Mouse (Mus musculus) granulocyte monocyte progenitor cell, adult 5-6 weeks (primary cell): ENCODE data around the gene Tbx10. TPM values are rescaled to one million over a fixed set of nuclear protein-coding genes. Genes with fewer than 3 reads are reported as not detected.
"Not testable (repeated sequence)": the region's sequence is repeated elsewhere in the genome, so short reads cannot be mapped to it uniquely, and the experiment has no call there.

Experiments
- ATAC-seq: replicated peaks from 2 replicates; pipeline ENCODE4 v1.8.0; 2016; ENCODE audit warnings: mild to moderate bottlenecking, moderate TSS enrichment, inconsistent platforms; ENCODE audit not compliant: poor library complexity, severe bottlenecking
- total RNA-seq, 2 experiments: library from RNA; stranded (forward) in 1 of 2; stranded (reverse) in 1 of 2; fragments of 200-712, 200-1000 nt in 1 of 2; fragments of >200 nt in 1 of 2; fragmentation: Nextera tagmentation in 1 of 2; gene quantifications; 2 replicates each; pipeline ENCODE4 v1.2.3; 2014 to 2017

Gene Tbx10
- total RNA-seq, 2 experiments from 2014 or later, result not detected

- no peak for ATAC-seq
These were observed 20.3 kb upstream of the Tbx10 start, which contains the start of gene Aldh3b2 for GRCm38 (mm10) chr19:3972229-3972628. Aldh3b2 (plus strand) TSS chr19:3972328.

- ATAC-seq, result not testable (repeated sequence)
These were observed 17.9 kb upstream of the Tbx10 start for GRCm38 (mm10) chr19:3974608-3975007.

GRCm38 (mm10) chr19:3975866-3976265 is 16.7 kb upstream of the Tbx10 start:
- no peak for ATAC-seq

- ATAC-seq, result peak; percentile 59
These were observed 12.2 kb upstream of the Tbx10 start for GRCm38 (mm10) chr19:3980309-3980708.

- ATAC-seq, result no peak
These were observed 11.6 kb upstream of the Tbx10 start for GRCm38 (mm10) chr19:3980917-3981316.

- no peak for ATAC-seq
These were observed 8.9 kb upstream of the Tbx10 start for GRCm38 (mm10) chr19:3983527-3984200.

- ATAC-seq, result no peak
These were observed 7.3 kb upstream of the Tbx10 start for GRCm38 (mm10) chr19:3985261-3985681.

- peak; percentile 42 for ATAC-seq
These were observed 6.2 kb upstream of the Tbx10 start, which contains the start of gene Acy3 for GRCm38 (mm10) chr19:3986334-3986733. Acy3 (plus strand) TSS chr19:3986570.

- ATAC-seq, result no peak
These were observed 4.5 kb upstream of the Tbx10 start for GRCm38 (mm10) chr19:3988066-3988465.

- ATAC-seq, result no peak
These were observed 3.8 kb upstream of the Tbx10 start for GRCm38 (mm10) chr19:3988750-3989149.

GRCm38 (mm10) chr19:3990804-3991203 is 1.7 kb upstream of the Tbx10 start:
- no peak for ATAC-seq

- no peak for ATAC-seq
These were observed 990 bp upstream of the Tbx10 start for GRCm38 (mm10) chr19:3991562-3991961.

GRCm38 (mm10) chr19:3991966-3992365 is 586 bp upstream of the Tbx10 start:
- no peak for ATAC-seq

- ATAC-seq, result no peak
These were observed 2.4 kb downstream of the Tbx10 start for GRCm38 (mm10) chr19:3994932-3995331.

- no peak for ATAC-seq
These were observed 3.0 kb downstream of the Tbx10 start for GRCm38 (mm10) chr19:3995505-3995904.

GRCm38 (mm10) chr19:3996106-3996505 is 3.6 kb downstream of the Tbx10 start:
- no peak for ATAC-seq

- no peak for ATAC-seq
These were observed 4.2 kb downstream of the Tbx10 start for GRCm38 (mm10) chr19:3996747-3997146.

- no peak for ATAC-seq
These were observed 4.7 kb downstream of the Tbx10 start for GRCm38 (mm10) chr19:3997231-3997630.

GRCm38 (mm10) chr19:3998335-3998734 is 5.8 kb downstream of the Tbx10 start:
- no peak for ATAC-seq

- no peak for ATAC-seq
These were observed 6.7 kb downstream of the Tbx10 start for GRCm38 (mm10) chr19:3999121-3999730.

GRCm38 (mm10) chr19:4000119-4000900 is 7.8 kb downstream of the Tbx10 start, which contains the start of the genes Nudt8 and Gm49405:
Nudt8 (plus strand) TSS chr19:4000580.
Gm49405 (plus strand) TSS chr19:4000626.
- ATAC-seq, result peak; percentile 82
